Mouse (Mus musculus) neural tube, embryonic 12.5 days (tissue): Measurements from ENCODE around the gene Vegfb. TPM values are rescaled to one million over a fixed set of nuclear protein-coding genes. Genes with fewer than 3 reads are reported as not detected.

Source experiments
- ATAC-seq: fragments of 200-750 bp; cut with Nextera tagmentation; 2 replicates; pipeline ENCODE4 v1.8.0; 2017; ENCODE audit warnings: low read depth, mild to moderate bottlenecking, moderate TSS enrichment, moderate library complexity; ENCODE audit not compliant: low FRiP score
- H3K27ac ChIP-seq: fragments of 300-500 bp; sonication (generic); 2 replicates; pipeline ENCODE4 v1.5.1; 2016
- H3K27me3 ChIP-seq: fragments of 300-500 bp; sonication (generic); replicated peaks from 2 replicates; pipeline ENCODE4 v1.6.1; 2016; ENCODE audit warnings: mild to moderate bottlenecking
- H3K36me3 ChIP-seq: fragments of 300-500 bp; sonication (generic); 2 replicates; pipeline ENCODE4 v1.6.1; 2016; ENCODE audit warnings: mild to moderate bottlenecking
- H3K4me1 ChIP-seq: fragments of 300-500 bp; sonication (generic); 2 replicates; pipeline ENCODE4 v1.6.1; 2016
- H3K4me2 ChIP-seq: fragments of 300-500 bp; sonication (generic); replicated peaks from 2 replicates; pipeline ENCODE4 v1.6.1; 2016; ENCODE audit warnings: mild to moderate bottlenecking
- H3K4me3 ChIP-seq: fragments of 300-500 bp; sonication (generic); 2 replicates; pipeline ENCODE4 v1.5.1; 2016
- H3K9ac ChIP-seq: fragments of 300-500 bp; sonication (generic); 2 replicates; pipeline ENCODE4 v1.6.1; 2016; ENCODE audit warnings: mild to moderate bottlenecking
- H3K9me3 ChIP-seq: fragments of 300-500 bp; sonication (generic); 2 replicates; pipeline ENCODE4 v1.6.1; 2016; ENCODE audit warnings: mild to moderate bottlenecking
- WGBS: fragments of 180-500 bp; shearing (Covaris S2); methylation state at CpG from one replicate; pipeline ENCODE4 v1.1.7; 2016; 5-methylcytosine and 5-hydroxymethylcytosine counted together
- polyA plus RNA-seq: library from polyadenylated mRNA; unstranded; fragments of >200 nt; fragmentation: Nextera tagmentation; extraction: Ambion mirVana; gene quantifications from 2 replicates; pipeline ENCODE4 v1.2.1, GENCODE M21; 2016

Vegfb gene
- polyA plus RNA-seq, 1 experiment from 2014 or later, result 33.7 TPM

GRCm38 (mm10) chr19:6942764-6943163 lies 44.7 kb downstream of the Vegfb start:
- Histone ChIP-seq H3K4me2 (peak overlapping the region; percentile 87), H3K4me3 (peak overlapping the region; percentile 82), H3K9ac (peak overlapping the region; percentile 89), H3K9me3 (no peaks in the 10 kb centered on the region), H3K27ac (peak overlapping the region; percentile 88; the same call in 1 of the 2 replicates), H3K27me3 (0 out of 2 replicates have a peak, but pooled peaks cover 2% of the 10 kb centered on the region), H3K4me1 (peaks cover 32% of the 10 kb centered on the region), H3K36me3 (peaks cover 8% of the 10 kb centered on the region)
- ATAC-seq, result no peak
- WGBS, result 33% methylated on average over 5 of the region's 5 CpGs

GRCm38 (mm10) chr19:6942249-6942691 lies 45.2 kb downstream of the Vegfb start, which contains the start of gene Gpr137:
Gene Gpr137, minus strand, starts transcription at chr19:6942480.
- Histone ChIP-seq H3K9ac (peak within 1 kb of the TSS; percentile 89), H3K9me3 (no peaks in the 10 kb centered on the region), H3K36me3 (peaks cover 8% of the 10 kb centered on the region), H3K27me3 (0 out of 2 replicates have a peak, but pooled peaks cover 3% of the 10 kb centered on the region), H3K4me2 (peak within 1 kb of the TSS; percentile 87), H3K4me3 (peak within 1 kb of the TSS; percentile 82), H3K27ac (peak within 1 kb of the TSS; percentile 88), H3K4me1 (peaks cover 32% of the 10 kb centered on the region)
- peak; percentile 83 for ATAC-seq
- under 1% methylated on average over 27 of the region's 27 CpGs for WGBS

GRCm38 (mm10) chr19:6941372-6942248 lies 45.8 kb downstream of the Vegfb start, which contains the start of gene Bad:
Gene Bad, plus strand, starts transcription at chr19:6941861.
- Histone ChIP-seq H3K4me2 (peak within 1 kb of the TSS; percentile 87), H3K9ac (peak within 1 kb of the TSS; percentile 89), H3K27ac (peak within 1 kb of the TSS; percentile 88), H3K4me3 (peak within 1 kb of the TSS; percentile 82), H3K9me3 (no peaks in the 10 kb centered on the region), H3K27me3 (0 out of 2 replicates have a peak, but pooled peaks cover 3% of the 10 kb centered on the region), H3K4me1 (peaks cover 32% of the 10 kb centered on the region), H3K36me3 (peaks cover 8% of the 10 kb centered on the region)
- ATAC-seq, result peak; percentile 83
- under 1% methylated on average over 83 of the region's 83 CpGs for WGBS

GRCm38 (mm10) chr19:6940396-6941351 lies 46.8 kb downstream of the Vegfb start:
- Histone ChIP-seq H3K4me1 (peaks cover 32% of the 10 kb centered on the region), H3K9ac (peak overlapping the region; percentile 89), H3K4me3 (peak overlapping the region; percentile 82), H3K4me2 (peak overlapping the region; percentile 87), H3K27ac (no peak overlapping the region), H3K27me3 (peaks cover 11% of the 10 kb centered on the region), H3K36me3 (peaks cover 8% of the 10 kb centered on the region), H3K9me3 (no peaks in the 10 kb centered on the region)
- peak; percentile 38; the same call in 1 of the 2 replicates for ATAC-seq
- WGBS, result 23% methylated on average over 29 of the region's 29 CpGs

- H3K9ac ChIP-seq, result peak overlapping the region; percentile 26; the same call in 1 of the 2 replicates
- no peak overlapping the region for H3K4me3 ChIP-seq
- 91% methylated on average over 20 of the region's 20 CpGs for WGBS
- H3K36me3 ChIP-seq, result peaks cover 8% of the 10 kb centered on the region
- H3K9me3 ChIP-seq, result no peaks in the 10 kb centered on the region
- H3K4me2 ChIP-seq, result peak overlapping the region; percentile 87
- no peak overlapping the region for H3K27ac ChIP-seq
- H3K4me1 ChIP-seq, result peaks cover 32% of the 10 kb centered on the region
- H3K27me3 ChIP-seq, result peaks cover 23% of the 10 kb centered on the region
- ATAC-seq, result no peak
Observed at GRCm38 (mm10) chr19:6939106-6940002, 48.1 kb downstream of the Vegfb start.

GRCm38 (mm10) chr19:6937541-6938465 lies 49.6 kb downstream of the Vegfb start:
- no peak for ATAC-seq
- Histone ChIP-seq H3K27me3 (peaks cover 38% of the 10 kb centered on the region), H3K4me3 (no peak overlapping the region), H3K36me3 (peaks cover 8% of the 10 kb centered on the region), H3K4me2 (0 out of 2 replicates have a peak overlapping the region, but pooled peaks have one; percentile 87), H3K9ac (no peak overlapping the region), H3K9me3 (no peaks in the 10 kb centered on the region), H3K4me1 (peaks cover 41% of the 10 kb centered on the region), H3K27ac (no peak overlapping the region)
- WGBS, result 80% methylated on average over 16 of the region's 16 CpGs

GRCm38 (mm10) chr19:6936299-6936698 lies 51.2 kb downstream of the Vegfb start:
- no peak overlapping the region for H3K4me2 ChIP-seq
- no peak overlapping the region for H3K27ac ChIP-seq
- peaks cover 53% of the 10 kb centered on the region for H3K27me3 ChIP-seq
- H3K4me3 ChIP-seq, result no peak overlapping the region
- WGBS, result 18% methylated on average over 3 of the region's 3 CpGs
- peaks cover 37% of the 10 kb centered on the region for H3K4me1 ChIP-seq
- no peak for ATAC-seq
- no peaks in the 10 kb centered on the region for H3K9me3 ChIP-seq
- no peak overlapping the region for H3K9ac ChIP-seq
- peaks cover 8% of the 10 kb centered on the region for H3K36me3 ChIP-seq

GRCm38 (mm10) chr19:6934195-6934977 lies 53.1 kb downstream of the Vegfb start, which contains the start of gene Kcnk4:
Gene Kcnk4, minus strand, starts transcription at chr19:6934515.
- Histone ChIP-seq H3K36me3 (peaks cover 8% of the 10 kb centered on the region), H3K9me3 (no peaks in the 10 kb centered on the region), H3K27ac (no peak within 1 kb of the TSS), H3K4me1 (peaks cover 24% of the 10 kb centered on the region), H3K4me3 (peak within 1 kb of the TSS; percentile 35), H3K9ac (peak within 1 kb of the TSS; percentile 56), H3K4me2 (peak within 1 kb of the TSS; percentile 64), H3K27me3 (peaks cover 65% of the 10 kb centered on the region)
- 10% methylated on average over 23 of the region's 23 CpGs for WGBS
- peak; percentile 29; the same call in 1 of the 2 replicates for ATAC-seq

- no peaks in the 10 kb centered on the region for H3K9me3 ChIP-seq
- H3K9ac ChIP-seq, result peak overlapping the region; percentile 56
- WGBS, result 3% methylated on average over 58 of the region's 58 CpGs
- H3K4me1 ChIP-seq, result peaks cover 17% of the 10 kb centered on the region
- H3K4me2 ChIP-seq, result peak overlapping the region; percentile 64
- peaks cover 8% of the 10 kb centered on the region for H3K36me3 ChIP-seq
- H3K27ac ChIP-seq, result no peak overlapping the region
- ATAC-seq, result peak; percentile 59
- H3K27me3 ChIP-seq, result peaks cover 71% of the 10 kb centered on the region
- peak overlapping the region; percentile 35 for H3K4me3 ChIP-seq
Observed at GRCm38 (mm10) chr19:6933436-6934194, 53.8 kb downstream of the Vegfb start.
